Mouse (Mus musculus) liver, adult 2 months (tissue): Measurements from ENCODE around the gene Zfand5.
"Not testable (repeated sequence)": the region's sequence is repeated elsewhere in the genome, so short reads cannot be mapped to it uniquely, and the experiment has no call there.

Experiments
- CTCF ChIP-seq: fragments of 200-500 bp; IDR thresholded peaks from 2 replicates; pipeline ENCODE4 v1.5.1; 2011; ENCODE audit warnings: low read depth, low read length, control low read depth
- POLR2A ChIP-seq: fragments of 200-500 bp; IDR thresholded peaks from 2 replicates; pipeline ENCODE4 v1.6.1; 2011; ENCODE audit warnings: low read length, control low read depth; ENCODE audit not compliant: insufficient read depth; ENCODE audit errors: extremely low read depth

- TF ChIP-seq POLR2A, CTCF: not testable (repeated sequence)
Measured at GRCm38 (mm10) chr19:21248730-21249129, 23.3 kb upstream of the Zfand5 start.
